Mouse (Mus musculus) liver, adult 2 months (tissue): ENCODE measurements at regions not wholly inside any gene's neighbourhood (a gene's known extent, or its start where the extent isn't known, plus 50 kb on each side); places are given as distances from the start of the nearest gene placed in this dataset.
A peak's percentile ranks its signal among the peaks of the same experiment; 100 is the strongest.

Experiments used
- DNase-seq: peaks from one replicate; pipeline ENCODE4 v3.0.0-alpha.2; 2011; ENCODE audit warnings: low read depth, low spot score; ENCODE audit errors: extremely low read depth
- H3K27ac ChIP-seq: fragments of 200-500 bp; replicated peaks from 2 replicates; pipeline ENCODE4 v1.5.1; 2012; ENCODE audit warnings: low read depth, mild to moderate bottlenecking, control low read depth, inconsistent platforms, low read length; ENCODE audit not compliant: insufficient read depth
- H3K27me3 ChIP-seq: fragments of 200-500 bp; 2 replicates; pipeline ENCODE4 v1.6.1; 2012; ENCODE audit warnings: mild to moderate bottlenecking, moderate library complexity, low read length, inconsistent platforms; ENCODE audit not compliant: control insufficient read depth, insufficient read depth
- H3K36me3 ChIP-seq: fragments of 200-500 bp; 2 replicates; pipeline ENCODE4 v1.6.1; 2012; ENCODE audit warnings: low read length, inconsistent platforms; ENCODE audit not compliant: control insufficient read depth, insufficient read depth
- H3K4me1 ChIP-seq: fragments of 200-500 bp; 2 replicates; pipeline ENCODE4 v1.6.1; 2011; ENCODE audit warnings: low read length; ENCODE audit not compliant: control insufficient read depth, insufficient read depth
- H3K4me3 ChIP-seq: fragments of 200-500 bp; 2 replicates; pipeline ENCODE4 v1.5.1; 2011; ENCODE audit warnings: low read depth, mild to moderate bottlenecking, control low read depth, low read length, moderate library complexity; ENCODE audit not compliant: insufficient read depth
- H3K79me2 ChIP-seq: fragments of 200-500 bp; 2 replicates; pipeline ENCODE4 v1.6.1; 2012; ENCODE audit warnings: inconsistent platforms, mild to moderate bottlenecking, low read length, moderate library complexity; ENCODE audit not compliant: control insufficient read depth, insufficient read depth
- H3K9ac ChIP-seq: fragments of 200-500 bp; 2 replicates; pipeline ENCODE4 v1.6.1; 2012; ENCODE audit warnings: low read depth, mild to moderate bottlenecking, control low read depth, inconsistent platforms, low read length
- CTCF ChIP-seq: fragments of 200-500 bp; IDR thresholded peaks from 2 replicates; pipeline ENCODE4 v1.5.1; 2011; ENCODE audit warnings: low read depth, low read length, control low read depth
- POLR2A ChIP-seq: fragments of 200-500 bp; IDR thresholded peaks from 2 replicates; pipeline ENCODE4 v1.6.1; 2011; ENCODE audit warnings: low read length, control low read depth; ENCODE audit not compliant: insufficient read depth; ENCODE audit errors: extremely low read depth
- WGBS: fragments of 180-500 bp; shearing (Covaris S2); methylation state at CpG from one replicate; pipeline ENCODE4 v1.1.7; 2018; 5-methylcytosine and 5-hydroxymethylcytosine counted together

GRCm38 (mm10) chr13:37619841-37620725 lies 158.1 kb upstream of the Rreb1 start:
- peak; percentile 100 for DNase-seq
- Histone ChIP-seq H3K4me1 (peaks cover 32% of the 10 kb centered on the region), H3K9ac (peak overlapping the region; percentile 81), H3K79me2 (no peaks in the 10 kb centered on the region), H3K27ac (peak overlapping the region; percentile 96), H3K4me3 (peak overlapping the region; percentile 38; the same call in 1 of the 2 replicates), H3K27me3 (no peaks in the 10 kb centered on the region), H3K36me3 (no peaks in the 10 kb centered on the region)
- 2% methylated on average over 11 of the region's 11 CpGs for WGBS
- TF ChIP-seq CTCF (peak; percentile 22; the same call in 1 of the 2 replicates), POLR2A (0 out of 2 replicates have a peak, but pooled peaks have one; percentile 32)

DNA sequence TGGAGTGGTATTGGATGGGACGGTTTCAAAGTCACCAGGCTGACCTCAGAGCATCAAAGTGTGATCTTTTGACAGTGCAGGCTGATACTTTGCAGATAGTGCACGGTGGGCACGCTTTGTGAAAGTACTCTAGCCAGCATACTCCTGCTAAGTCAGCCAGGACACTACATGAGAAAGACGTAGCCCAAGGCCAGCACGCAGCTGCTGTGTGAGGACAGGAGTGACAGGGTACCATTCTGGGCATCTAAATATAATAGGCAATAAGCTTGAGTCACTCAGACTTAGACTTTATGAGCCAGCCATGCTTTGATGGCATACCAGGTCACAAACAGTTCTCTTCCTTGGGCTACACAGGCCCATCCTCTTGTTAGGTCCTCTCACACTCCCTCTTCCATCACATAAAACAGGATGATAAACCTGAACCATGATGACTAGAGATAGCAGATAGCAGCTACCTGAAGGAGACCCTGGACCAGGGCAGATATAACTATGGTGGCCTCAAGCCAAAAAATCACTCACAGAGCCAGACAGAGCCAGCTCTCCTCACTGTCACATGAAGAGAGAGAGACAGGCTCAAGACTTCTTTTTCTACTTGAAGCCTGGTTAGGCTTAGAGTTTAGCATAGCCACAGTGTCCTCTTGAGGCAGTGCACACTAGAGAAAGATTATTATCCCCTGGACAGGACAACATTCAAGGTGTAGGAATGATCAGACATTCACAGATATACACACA lies 156.7 kb upstream of the Rreb1 start:
- Histone ChIP-seq H3K27ac (peak overlapping the region; percentile 96), H3K4me3 (no peak overlapping the region), H3K4me1 (peaks cover 37% of the 10 kb centered on the region), H3K9ac (no peak overlapping the region), H3K27me3 (no peaks in the 10 kb centered on the region), H3K36me3 (no peaks in the 10 kb centered on the region), H3K79me2 (no peaks in the 10 kb centered on the region)
- 96% methylated on average over 5 of the region's 5 CpGs for WGBS
- TF ChIP-seq CTCF (no peak), POLR2A (no peak)
- DNase-seq = no peak

DNA sequence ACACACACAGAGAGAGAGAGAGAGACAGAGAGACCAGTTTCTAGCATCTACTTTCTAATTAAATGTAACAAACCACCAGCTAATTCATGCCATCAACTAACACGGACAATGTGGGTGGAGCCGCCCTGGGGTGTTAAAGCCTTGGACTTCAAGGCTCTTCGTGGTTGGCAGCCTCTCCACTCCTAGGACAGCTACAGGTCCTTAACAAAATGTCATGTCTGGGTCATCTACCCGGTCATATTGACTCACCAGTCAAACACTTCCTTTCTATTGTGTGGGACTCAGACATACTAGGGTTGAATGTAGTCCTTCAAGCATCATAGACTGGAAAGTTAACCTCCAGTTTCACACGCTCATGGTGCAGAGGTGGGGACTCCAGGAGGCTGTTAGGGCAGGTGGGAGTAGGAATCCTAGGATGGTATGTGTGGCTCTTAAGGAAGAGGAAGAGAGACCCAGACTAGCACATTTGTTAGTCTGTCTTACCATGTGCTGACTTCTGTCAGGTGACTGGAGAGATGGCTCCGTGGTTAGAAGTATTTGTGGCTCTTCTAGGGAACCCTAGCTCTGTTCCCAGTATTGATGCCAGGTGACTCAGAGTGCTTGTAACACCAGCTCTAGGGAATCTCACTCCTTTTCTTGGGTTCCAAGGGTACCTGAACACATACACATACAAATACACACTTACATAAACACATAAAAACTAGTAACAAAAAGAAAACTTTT lies 155.7 kb upstream of the Rreb1 start:
- Histone ChIP-seq H3K79me2 (no peaks in the 10 kb centered on the region), H3K4me1 (peaks cover 42% of the 10 kb centered on the region), H3K9ac (no peak overlapping the region), H3K4me3 (no peak overlapping the region), H3K36me3 (no peaks in the 10 kb centered on the region), H3K27ac (peak overlapping the region; percentile 53), H3K27me3 (no peaks in the 10 kb centered on the region)
- WGBS = 31% methylated on average over 6 of the region's 6 CpGs
- DNase-seq = peak; percentile 49
- no peak for TF ChIP-seq POLR2A
- no peak for TF ChIP-seq CTCF

GRCm38 (mm10) chr13:37624741-37625140 lies 153.5 kb upstream of the Rreb1 start:
- H3K27ac ChIP-seq = peak overlapping the region; percentile 96
- H3K4me3 ChIP-seq = no peak overlapping the region
- H3K4me1 ChIP-seq = peaks cover 35% of the 10 kb centered on the region
- no peaks in the 10 kb centered on the region for H3K36me3 ChIP-seq
- no peak for TF ChIP-seq CTCF
- TF ChIP-seq POLR2A = no peak
- H3K27me3 ChIP-seq = no peaks in the 10 kb centered on the region
- no peak overlapping the region for H3K9ac ChIP-seq
- DNase-seq = no peak
- no peaks in the 10 kb centered on the region for H3K79me2 ChIP-seq
- 39% methylated on average over 1 of the region's 1 CpGs for WGBS

DNA sequence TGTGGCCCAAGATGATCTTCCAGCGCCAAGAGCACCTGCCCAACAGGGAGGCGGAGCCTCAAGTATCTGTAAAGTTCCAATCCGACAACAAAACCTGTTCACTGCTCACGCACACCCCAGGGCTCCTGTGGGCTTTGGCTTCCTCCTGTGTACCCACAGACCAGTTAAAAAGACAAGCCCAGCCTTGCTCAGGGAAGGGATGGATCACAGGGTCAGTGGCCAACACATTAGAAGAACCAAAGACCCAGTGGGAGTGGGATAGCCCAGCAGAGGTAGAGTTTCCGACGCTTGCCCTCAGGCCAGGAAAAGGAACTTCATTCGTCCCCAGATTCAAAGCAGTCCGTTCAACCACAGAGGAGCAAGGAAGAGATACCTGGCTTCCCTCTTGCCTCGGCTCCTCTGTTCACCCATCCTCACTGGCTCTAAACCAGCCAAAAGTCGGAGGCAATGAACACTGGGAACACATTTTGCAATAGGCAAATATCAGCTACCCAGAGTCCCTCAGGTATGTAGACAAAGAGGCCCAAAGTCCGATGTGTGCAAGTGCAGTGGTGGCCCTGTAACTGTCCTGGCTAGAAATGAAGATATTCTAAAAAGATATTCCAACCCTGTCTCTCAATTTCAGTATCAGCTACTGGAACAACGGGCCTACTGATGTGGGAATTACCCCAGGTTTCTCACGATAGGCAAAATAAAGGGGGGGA lies 152.5 kb upstream of the Rreb1 start:
- Histone ChIP-seq H3K4me1 (peaks cover 29% of the 10 kb centered on the region), H3K27ac (peak overlapping the region; percentile 96), H3K4me3 (peak overlapping the region; percentile 13), H3K36me3 (no peaks in the 10 kb centered on the region), H3K79me2 (no peaks in the 10 kb centered on the region), H3K27me3 (no peaks in the 10 kb centered on the region), H3K9ac (peak overlapping the region; percentile 67)
- TF ChIP-seq CTCF (no peak), POLR2A (no peak)
- 33% methylated on average over 13 of the region's 13 CpGs for WGBS
- DNase-seq = peak; percentile 98
